Mouse (Mus musculus) megakaryocyte-erythroid progenitor cell, adult 5 weeks (primary cell): ENCODE measurements around the gene Atg9a. TPM values are rescaled to one million over a fixed set of nuclear protein-coding genes. Genes with fewer than 3 reads are reported as not detected.

Experiments used
- polyA plus RNA-seq: library from polyadenylated mRNA; stranded (reverse); fragments of >175 nt; gene quantifications from 2 replicates; pipeline ENCODE4 v1.2.3, GENCODE M21; 2012

Gene Atg9a
- polyA plus RNA-seq: 37.1 and 46.0 TPM in 2 replicates

GRCm38 (mm10) chr1:75191622-75192402, at the start of gene Atg9a, which contains the start of gene Ankzf1:
TSS of gene Atg9a (minus strand) at chr1:75192196.
TSS of gene Ankzf1 (plus strand) at chr1:75192151.

GRCm38 (mm10) chr1:75236117-75237050, 44.4 kb upstream of the Atg9a start, which contains the start of gene Dnajb2:
TSS of gene Dnajb2 (plus strand) at chr1:75236406.

GRCm38 (mm10) chr1:75231664-75232152, 39.7 kb upstream of the Atg9a start, which contains the start of gene A630095N17Rik:
TSS of gene A630095N17Rik (minus strand) at chr1:75232102.

GRCm38 (mm10) chr1:75219531-75219930, 27.5 kb upstream of the Atg9a start, which contains the start of gene Tuba4a:
TSS of gene Tuba4a (minus strand) at chr1:75219865.

GRCm38 (mm10) chr1:75210136-75211087, 18.4 kb upstream of the Atg9a start, which contains the start of the genes Glb1l and Stk16:
TSS of gene Glb1l (minus strand) at chr1:75210813.
TSS of gene Stk16 (plus strand) at chr1:75210838.

GRCm38 (mm10) chr1:75180105-75180590, 11.8 kb downstream of the Atg9a start, which contains the start of gene Abcb6:
TSS of gene Abcb6 (minus strand) at chr1:75180392.

GRCm38 (mm10) chr1:75168472-75169464, 23.2 kb downstream of the Atg9a start, which contains the start of gene Zfand2b:
TSS of gene Zfand2b (plus strand) at chr1:75168646.

GRCm38 (mm10) chr1:75142301-75143261, 49.4 kb downstream of the Atg9a start, which contains the start of the genes Cnppd1 and Retreg2:
TSS of gene Cnppd1 (minus strand) at chr1:75142711.
TSS of gene Retreg2 (plus strand) at chr1:75142778.

GRCm38 (mm10) chr1:75133421-75134207, 58.4 kb downstream of the Atg9a start, which contains the start of gene Slc23a3:
TSS of gene Slc23a3 (minus strand) at chr1:75133890.

Other genes with a start within 250 kb of the Atg9a start
- 0.17 and 0.60 TPM in 2 replicates for gene Ihh, start 240.5 kb downstream of the Atg9a start, polyA plus RNA-seq
- gene Nhej1, start 67.0 kb downstream of the Atg9a start, polyA plus RNA-seq: 0.23 and 0.86 TPM in 2 replicates
- 0.04 and 0.11 TPM in 2 replicates for gene Slc23a3, start 58.3 kb downstream of the Atg9a start, polyA plus RNA-seq
- 46.0 and 48.0 TPM in 2 replicates for gene Cnppd1, start 49.5 kb downstream of the Atg9a start, polyA plus RNA-seq
- gene Retreg2, start 49.4 kb downstream of the Atg9a start, polyA plus RNA-seq: 76.7 and 81.7 TPM in 2 replicates
- gene Zfand2b, start 23.6 kb downstream of the Atg9a start, polyA plus RNA-seq: 17.3 and 19.8 TPM in 2 replicates
- 2.1 and 2.5 TPM in 2 replicates for gene Abcb6, start 11.8 kb downstream of the Atg9a start, polyA plus RNA-seq
- 9.1 and 10.4 TPM in 2 replicates for gene Ankzf1, start within 50 bp of the Atg9a start, polyA plus RNA-seq
- gene Glb1l, start 18.6 kb upstream of the Atg9a start, polyA plus RNA-seq: 1.1 and 1.2 TPM in 2 replicates
- 240 and 305 TPM in 2 replicates for gene Stk16, start 18.6 kb upstream of the Atg9a start, polyA plus RNA-seq
- gene Tuba4a, start 27.7 kb upstream of the Atg9a start, polyA plus RNA-seq: 122 and 162 TPM in 2 replicates
- gene A630095N17Rik, start 39.9 kb upstream of the Atg9a start, polyA plus RNA-seq: not detected in 2 replicates
- gene Dnajb2, start 44.2 kb upstream of the Atg9a start, polyA plus RNA-seq: 10.7 and 13.4 TPM in 2 replicates
- 0.20 and 0.35 TPM in 2 replicates for gene Ptprn, start 72.3 kb upstream of the Atg9a start, polyA plus RNA-seq
- gene Resp18, start 86.2 kb upstream of the Atg9a start, polyA plus RNA-seq: not detected in 2 replicates
- 67.1 and 68.5 TPM in 2 replicates for gene Dnpep, start 125.8 kb upstream of the Atg9a start, polyA plus RNA-seq
- gene Des, start 168.1 kb upstream of the Atg9a start, polyA plus RNA-seq: 0.02 and 0.07 TPM in 2 replicates
- 0.53 and 1.1 TPM in 2 replicates for gene Speg, start 183.1 kb upstream of the Atg9a start, polyA plus RNA-seq
- gene Gmppa, start 243.7 kb upstream of the Atg9a start, polyA plus RNA-seq: 195 and 229 TPM in 2 replicates